Mouse (Mus musculus) adrenal gland, adult 2 months (tissue): Measurements from ENCODE around the gene Iqcf1. TPM values are rescaled to one million over a fixed set of nuclear protein-coding genes. Genes with fewer than 3 reads are reported as not detected.

Experiments
- DNase-seq: peaks from one replicate; pipeline ENCODE4 v3.0.0; 2021
- polyA plus RNA-seq: library from polyadenylated mRNA; depleted of rRNA; stranded (reverse); fragments of >200 nt; gene quantifications from 2 replicates; pipeline ENCODE4 v1.2.3, GENCODE M21; 2012
- total RNA-seq, 2 experiments: library from RNA; stranded (reverse); gene quantifications; 2 replicates each; pipeline ENCODE4 v1.2.3; 2021

Iqcf1 gene
- total and polyA plus RNA-seq, 3 experiments: not detected

DNA sequence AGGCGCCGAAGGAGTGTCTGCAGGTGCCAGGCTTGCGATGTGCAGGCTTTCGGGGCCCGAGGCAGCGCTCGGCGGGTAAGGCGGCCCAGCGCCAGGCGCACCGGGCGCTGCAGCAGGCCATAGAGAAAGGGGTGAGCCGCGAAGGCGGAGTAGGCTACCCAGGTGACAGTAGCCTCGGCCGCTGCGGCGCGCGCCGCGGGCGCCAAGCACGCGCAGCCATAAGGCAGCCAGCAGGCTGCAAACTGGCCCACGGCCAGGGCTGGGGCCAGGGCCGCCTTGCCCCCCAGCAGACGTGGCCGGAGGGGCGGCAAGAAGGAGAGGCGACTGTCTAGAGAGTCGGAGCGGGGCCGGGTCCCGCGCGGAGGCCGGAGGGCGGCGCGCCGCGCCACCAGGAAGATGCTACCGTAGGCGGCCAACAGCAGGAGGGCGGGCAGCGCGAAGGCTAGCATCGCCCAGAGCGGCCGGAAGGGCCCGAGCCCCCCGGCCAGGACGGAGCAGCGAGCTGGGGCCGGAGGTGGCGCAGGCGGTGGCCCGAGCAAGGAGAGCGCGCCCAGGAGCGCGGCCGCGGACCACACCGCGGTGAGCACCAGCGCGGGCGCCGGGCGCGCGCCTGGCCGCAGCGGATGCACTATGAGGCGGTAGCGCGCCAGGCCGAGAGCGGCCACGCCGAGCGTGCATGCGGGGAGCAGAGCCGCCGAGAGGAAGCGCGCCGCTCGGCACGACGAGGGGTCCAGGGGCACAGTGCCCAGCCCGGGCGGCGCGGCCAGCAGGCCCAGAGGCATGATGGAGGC is 34.8 kb upstream of the Iqcf1 start:
- DNase-seq: peak; percentile 69

DNA sequence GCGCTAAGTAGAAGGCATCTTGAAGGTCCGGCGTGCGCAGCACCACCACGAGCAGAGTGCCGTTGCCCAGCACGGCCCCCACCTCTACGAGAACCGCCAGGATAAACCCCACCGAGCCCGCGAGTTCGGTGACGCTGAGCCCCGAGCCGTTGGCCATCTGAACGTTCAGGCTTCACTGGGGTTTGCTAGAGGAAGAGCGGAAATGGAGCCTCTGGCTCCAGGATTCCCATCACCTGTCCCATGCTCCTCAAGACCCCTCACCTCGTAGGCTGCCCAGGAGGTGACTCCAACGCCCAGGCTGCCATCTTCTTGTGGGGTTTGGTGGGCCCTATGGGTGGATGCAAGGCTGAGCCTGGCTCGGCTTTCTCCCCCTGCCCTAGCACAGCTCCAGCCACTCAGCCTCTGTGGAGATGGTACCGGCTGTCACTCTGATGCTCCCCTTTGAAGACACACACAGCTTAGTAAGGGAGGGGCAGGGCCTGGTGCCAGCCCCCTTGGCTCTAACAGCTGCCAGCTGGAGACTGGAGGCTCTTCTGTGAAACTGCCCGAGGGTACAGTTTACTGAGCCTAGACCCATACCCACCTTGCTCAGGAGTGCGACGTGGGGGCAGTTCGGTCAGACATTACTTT is 34.1 kb upstream of the Iqcf1 start, which contains the start of gene Gpr62:
Gene Gpr62, minus strand, starts transcription at position 368 of the 630 bp plus-strand sequence.
- no peak for DNase-seq

DNA sequence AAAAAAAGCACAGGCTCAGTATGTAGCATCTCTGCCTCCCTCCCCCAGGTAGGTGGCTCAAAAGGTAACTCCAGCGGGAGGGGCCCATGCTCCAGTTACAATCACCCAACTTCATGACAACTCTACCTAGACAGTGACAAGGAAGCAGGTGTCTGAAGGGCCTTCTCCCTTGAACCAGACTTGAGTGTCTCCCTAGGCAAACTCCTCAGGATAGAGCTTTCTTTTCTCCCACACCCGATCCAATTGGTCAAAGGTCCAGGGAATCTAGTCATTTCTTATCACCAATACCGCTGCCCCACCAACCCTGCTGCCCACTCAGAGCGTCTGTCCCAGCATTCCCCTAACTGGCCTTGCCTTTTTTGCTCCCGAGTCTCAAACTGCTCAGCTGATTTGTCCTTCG is 33.0 kb upstream of the Iqcf1 start:
- no peak for DNase-seq

- DNase-seq: no peak
These were observed 32.0 kb upstream of the Iqcf1 start for GRCm38 (mm10) chr9:106467746-106468145.

- DNase-seq: peak; percentile 4
These were observed 30.4 kb upstream of the Iqcf1 start for GRCm38 (mm10) chr9:106469317-106469716.

GRCm38 (mm10) chr9:106469776-106470175 is 30.0 kb upstream of the Iqcf1 start:
- DNase-seq: peak; percentile 1

GRCm38 (mm10) chr9:106470991-106471750 is 28.6 kb upstream of the Iqcf1 start:
- peak; percentile 1 for DNase-seq

DNA sequence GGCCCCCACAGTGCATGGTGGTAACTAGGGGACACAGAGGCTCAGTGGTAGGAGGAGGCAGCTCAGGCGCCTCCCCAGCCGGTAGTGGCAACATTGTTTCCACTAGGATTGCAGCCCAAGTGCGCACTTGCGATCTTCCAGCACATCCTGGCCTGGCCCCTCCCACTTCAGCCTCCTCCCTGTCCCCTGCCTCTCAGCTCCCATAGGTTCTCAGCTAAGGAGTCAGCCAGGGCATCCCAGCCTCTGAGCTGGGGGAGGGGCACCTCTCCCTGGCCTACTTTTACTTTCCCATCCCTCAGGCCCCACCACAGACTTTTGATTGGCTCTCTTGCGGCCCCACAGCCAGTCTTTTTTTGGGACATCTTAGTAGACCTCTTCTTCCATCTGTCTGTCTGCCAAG is 27.9 kb upstream of the Iqcf1 start:
- peak; percentile 70 for DNase-seq

- DNase-seq: no peak
These were observed 27.4 kb upstream of the Iqcf1 start for GRCm38 (mm10) chr9:106472321-106472720.

DNA sequence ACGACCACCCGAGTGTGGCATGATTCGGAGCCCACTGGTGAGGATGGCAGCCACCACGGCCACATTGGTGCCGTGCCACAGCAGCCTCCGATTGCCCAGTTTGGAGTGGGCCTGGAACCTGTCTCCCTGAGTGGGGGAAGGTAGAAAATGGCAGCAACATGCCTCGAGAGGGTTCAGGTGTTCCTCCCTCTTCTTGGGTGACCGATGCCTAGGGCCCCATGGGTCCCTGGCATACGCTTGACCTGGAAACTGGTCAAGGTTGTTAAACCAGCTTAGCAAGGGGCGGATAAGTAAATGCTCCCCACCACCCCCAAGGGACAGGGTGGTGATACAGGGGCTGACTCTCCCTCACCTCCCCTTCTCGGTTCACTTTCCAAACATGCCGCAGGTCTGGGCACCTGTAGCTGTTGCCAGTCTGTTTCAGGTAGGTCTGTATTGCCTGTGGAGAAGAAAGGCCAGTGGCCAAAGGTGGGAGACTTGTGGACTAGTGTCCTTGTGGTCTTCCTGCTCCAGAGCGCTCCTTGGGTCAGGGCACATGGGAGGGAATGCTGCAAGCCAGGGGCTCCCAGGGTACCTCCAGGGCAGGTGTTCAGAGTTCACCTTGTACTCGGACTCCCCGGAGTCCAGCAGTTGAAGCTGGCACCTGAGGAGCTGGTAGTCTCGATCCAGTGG is 26.6 kb upstream of the Iqcf1 start:
- DNase-seq: no peak

GRCm38 (mm10) chr9:106473753-106474105 is 26.0 kb upstream of the Iqcf1 start:
- peak; percentile 9 for DNase-seq

GRCm38 (mm10) chr9:106474456-106474855 is 25.3 kb upstream of the Iqcf1 start:
- peak; percentile 80 for DNase-seq

DNA sequence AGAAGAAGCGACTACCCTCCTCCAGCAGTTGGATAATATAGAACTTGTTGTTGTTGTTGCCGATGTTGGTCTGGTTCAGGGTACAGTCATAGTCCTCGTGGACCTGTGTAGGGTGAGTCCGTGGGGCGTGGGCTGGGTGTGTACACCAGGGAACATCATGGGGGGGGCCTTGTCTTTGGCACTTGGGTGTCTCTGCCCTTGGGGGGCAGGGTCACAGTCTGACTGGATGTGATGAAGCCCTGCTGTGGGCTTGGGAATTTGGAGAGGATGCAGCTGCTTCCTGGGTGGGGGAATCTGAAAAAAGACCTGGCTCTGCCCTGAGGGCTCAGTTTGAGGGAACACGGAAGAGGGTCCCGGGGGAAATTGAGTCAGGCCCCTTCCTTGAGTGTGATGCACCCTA is 24.7 kb upstream of the Iqcf1 start:
- peak; percentile 24 for DNase-seq

DNA sequence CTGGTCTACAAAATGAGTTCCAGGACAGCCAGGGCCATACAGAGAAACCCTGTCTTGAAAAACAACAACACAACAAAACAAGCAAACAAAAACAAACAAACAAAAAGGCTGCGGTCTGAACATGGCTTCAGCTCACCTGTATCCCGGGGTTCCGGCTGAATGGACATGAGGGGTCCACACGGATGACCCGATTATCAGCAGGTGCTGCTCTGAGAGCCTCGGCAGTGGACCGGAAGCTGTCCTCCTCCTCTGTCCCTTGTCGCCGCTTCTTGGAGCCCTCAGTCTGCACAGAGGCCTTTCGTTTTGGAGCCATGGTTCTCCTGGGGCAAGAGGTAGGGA is 24.1 kb upstream of the Iqcf1 start, which contains the start of gene Rrp9:
Gene Rrp9, plus strand, starts transcription at position 301 of the 339 bp plus-strand sequence.
- DNase-seq: no peak

DNA sequence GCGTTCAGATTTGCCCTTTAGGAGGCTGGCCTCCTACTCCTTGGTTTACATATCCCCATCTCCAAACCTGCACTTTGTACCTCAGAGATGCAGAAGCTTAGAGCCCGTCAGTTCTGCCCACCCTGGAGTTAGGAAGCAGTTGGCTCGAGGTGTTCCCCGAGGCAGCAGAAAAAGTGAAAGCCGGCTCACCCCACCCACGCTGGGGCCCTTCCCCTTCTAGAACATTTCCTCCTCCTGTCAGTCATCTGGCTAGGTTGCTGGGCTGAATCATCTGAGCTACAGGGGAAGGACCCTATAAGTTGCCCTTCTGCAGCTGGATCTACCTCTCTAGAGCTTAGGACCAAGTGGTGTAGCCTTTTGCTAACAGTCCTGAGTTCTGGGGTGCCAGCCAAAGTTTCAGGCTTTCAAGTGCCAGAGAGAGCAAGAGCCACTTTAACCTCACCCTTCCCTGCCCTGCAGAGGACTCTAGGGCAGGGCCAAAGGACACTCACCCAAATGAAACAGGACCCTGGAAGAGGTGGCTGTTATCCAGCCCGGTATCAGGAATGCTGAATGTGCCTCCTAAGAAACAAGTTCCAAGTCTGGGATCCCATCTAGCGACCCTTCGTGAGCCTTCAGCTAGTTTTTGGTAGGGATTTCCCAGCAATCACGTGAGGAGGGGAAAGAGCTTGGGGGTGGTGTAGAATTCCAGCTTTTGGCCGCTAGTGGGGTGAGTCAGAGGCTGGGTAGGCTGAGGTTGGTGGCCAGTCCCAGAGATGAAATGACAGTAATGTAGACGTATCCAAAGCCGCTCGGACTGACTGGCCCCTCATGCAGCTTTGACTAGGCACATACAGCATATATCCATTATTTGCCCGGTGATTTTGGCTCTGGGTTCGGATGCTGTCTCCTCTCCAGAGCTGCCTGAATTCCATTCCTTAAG is 23.5 kb upstream of the Iqcf1 start:
- DNase-seq: peak; percentile 85

DNA sequence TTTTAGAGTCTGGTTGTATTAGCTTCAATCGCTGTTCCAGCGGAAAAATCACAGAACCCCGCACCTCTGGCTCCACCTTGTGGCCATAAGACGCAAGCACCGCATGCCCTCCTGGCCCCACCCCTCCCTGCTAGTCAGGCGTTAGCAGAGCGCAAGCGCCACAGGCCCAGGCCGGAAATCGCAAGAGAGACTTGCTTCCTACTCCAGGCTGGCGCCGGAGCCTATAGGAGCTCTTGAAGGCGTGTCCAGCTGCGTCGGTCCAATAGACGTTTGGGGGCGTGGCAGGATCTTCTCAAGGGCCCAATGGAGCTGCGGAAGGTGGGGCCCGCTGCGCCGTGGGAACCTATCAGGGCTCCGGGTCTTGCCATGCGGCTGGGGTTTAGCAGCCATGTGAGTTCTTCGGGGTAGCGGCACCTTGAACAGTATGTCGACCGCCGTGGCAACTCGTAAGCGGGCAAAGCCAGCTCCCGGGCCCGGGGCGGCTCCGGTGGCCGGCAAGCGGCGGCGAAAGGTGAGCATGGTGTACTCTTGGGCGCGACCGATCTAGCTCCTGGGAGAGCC is 22.8 kb upstream of the Iqcf1 start, which contains the start of gene Parp3:
Gene Parp3, minus strand, starts transcription at position 26 of the 561 bp plus-strand sequence.
- DNase-seq: peak; percentile 99

DNA sequence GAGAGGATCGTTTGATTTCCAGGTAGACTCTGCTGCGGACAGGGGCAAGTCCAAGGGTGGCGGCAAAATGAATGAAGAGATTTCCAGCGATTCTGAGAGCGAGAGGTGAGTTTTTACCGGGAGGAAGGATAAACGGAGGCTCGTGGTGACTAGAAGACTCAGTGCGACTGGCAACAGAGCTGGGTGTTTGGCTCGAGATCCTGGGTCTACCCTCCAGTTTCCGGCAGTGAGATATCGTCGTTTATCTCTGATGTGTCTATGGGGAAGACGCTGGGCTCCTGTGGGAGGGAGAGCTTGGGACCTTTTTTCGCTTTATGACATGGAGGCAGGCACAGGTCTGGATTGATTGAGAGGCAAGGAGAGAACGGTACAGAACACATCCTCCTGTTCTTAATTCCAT is 22.1 kb upstream of the Iqcf1 start:
- no peak for DNase-seq

GRCm38 (mm10) chr9:106478101-106478500 is 21.7 kb upstream of the Iqcf1 start:
- no peak for DNase-seq

DNA sequence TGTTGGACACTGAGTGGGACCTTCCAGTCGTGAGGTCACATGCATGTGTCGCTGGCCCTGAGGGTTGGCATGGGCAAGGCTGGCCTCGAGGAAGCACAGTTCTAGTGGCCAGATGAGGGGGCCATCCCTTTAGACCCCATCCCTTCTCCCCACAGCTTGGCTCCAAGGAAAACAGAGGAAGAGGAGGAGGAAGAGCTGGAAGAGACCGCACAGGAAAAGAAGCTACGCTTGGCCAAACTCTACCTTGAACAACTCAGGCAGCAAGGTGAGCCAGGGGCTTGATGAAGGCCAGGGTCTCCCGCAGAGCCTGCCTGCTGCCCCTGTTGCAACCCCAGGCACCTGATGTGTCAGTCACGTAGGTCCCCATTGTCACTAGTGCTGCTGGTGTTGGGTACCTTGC is 19.2 kb upstream of the Iqcf1 start:
- no peak for DNase-seq

GRCm38 (mm10) chr9:106481075-106481474 is 18.7 kb upstream of the Iqcf1 start:
- no peak for DNase-seq

- DNase-seq: no peak
These were observed 18.1 kb upstream of the Iqcf1 start for GRCm38 (mm10) chr9:106481676-106482075.
